Mouse (Mus musculus) macrophage (primary cell): ENCODE results near the gene Plp2. TPM values are rescaled to one million over a fixed set of nuclear protein-coding genes. Genes with fewer than 3 reads are reported as not detected.

Source experiments
- H3K27ac ChIP-seq: fragments of 350-480 bp; formaldehyde crosslinking; 2 replicates; pipeline ENCODE4 v1.9.0; 2021
- H3K36me3 ChIP-seq: fragments of 350-480 bp; formaldehyde crosslinking; 2 replicates; pipeline ENCODE4 v1.9.0; 2021; ENCODE audit errors: inconsistent target
- H3K4me3 ChIP-seq: fragments of 350-480 bp; formaldehyde crosslinking; 2 replicates; pipeline ENCODE4 v1.9.0; 2021; ENCODE audit errors: inconsistent target
- H3K79me2 ChIP-seq: fragments of 350-480 bp; formaldehyde crosslinking; 2 replicates; pipeline ENCODE4 v1.9.0; 2021; ENCODE audit errors: inconsistent target
- WGBS: methylation state at CpG from one replicate; pipeline ENCODE4 v1.1.7; 2026; ENCODE audit warnings: inconsistent platforms; ENCODE audit not compliant: missing documents; 5-methylcytosine and 5-hydroxymethylcytosine counted together
- polyA plus RNA-seq: library from polyadenylated mRNA; stranded (reverse); fragments of 250-400 nt; gene quantifications from 3 replicates; pipeline ENCODE4 v1.2.4, GENCODE M21; 2018; ENCODE audit warnings: inconsistent platforms

The Plp2 gene
- polyA plus RNA-seq, 1 experiment from 2014 or later, result 133 TPM

DNA sequence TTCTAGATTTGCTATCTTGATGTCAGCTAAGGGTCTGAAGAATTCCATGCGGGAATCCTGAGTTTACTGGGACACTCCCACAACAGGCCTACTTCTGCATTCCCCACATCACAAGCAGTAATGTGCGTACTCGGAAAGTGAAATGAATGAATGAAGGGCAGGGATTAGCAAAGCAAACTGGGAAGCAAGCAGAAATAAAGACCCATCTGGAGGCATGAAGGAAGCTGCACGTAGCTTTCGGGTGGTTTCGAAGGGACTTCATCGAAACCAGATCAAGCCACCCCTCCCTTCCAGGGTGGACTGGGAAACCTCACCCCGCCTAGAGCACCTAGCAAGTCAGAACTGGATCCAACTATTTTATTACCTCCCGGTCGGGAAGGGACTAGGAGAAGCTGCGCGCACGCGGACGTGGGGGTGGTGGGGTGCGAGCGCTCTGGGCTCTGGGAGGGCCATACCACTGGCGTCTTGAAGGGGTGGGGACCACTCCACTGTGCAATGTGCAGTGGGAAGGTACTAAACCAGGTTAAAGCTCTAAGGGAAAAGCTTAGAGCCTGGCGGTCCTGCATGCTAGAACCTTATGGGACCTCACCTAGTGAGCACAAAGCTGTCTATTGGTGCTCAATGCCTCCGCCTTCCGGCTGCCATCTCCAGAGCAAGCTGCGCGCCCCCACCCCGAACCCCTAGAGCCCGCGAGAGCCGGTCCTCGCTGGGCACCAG is 3.3 kb upstream of the Plp2 start:
- Histone ChIP-seq H3K27ac (peak overlapping the region; percentile 76), H3K36me3 (no peaks in the 10 kb centered on the region), H3K4me3 (peak overlapping the region; percentile 10; the same call in 1 of the 2 replicates), H3K79me2 (peaks cover 14% of the 10 kb centered on the region)
- WGBS, result 36% methylated on average over 23 of the region's 28 CpGs

- H3K4me3 ChIP-seq, result peak overlapping the region; percentile 10; the same call in 1 of the 2 replicates
- WGBS, result 15% methylated on average over 10 of the region's 12 CpGs
- peaks cover 14% of the 10 kb centered on the region for H3K79me2 ChIP-seq
- no peaks in the 10 kb centered on the region for H3K36me3 ChIP-seq
- peak overlapping the region; percentile 76 for H3K27ac ChIP-seq
Observed at GRCm38 (mm10) chrX:7673578-7674281, 2.5 kb upstream of the Plp2 start.

DNA sequence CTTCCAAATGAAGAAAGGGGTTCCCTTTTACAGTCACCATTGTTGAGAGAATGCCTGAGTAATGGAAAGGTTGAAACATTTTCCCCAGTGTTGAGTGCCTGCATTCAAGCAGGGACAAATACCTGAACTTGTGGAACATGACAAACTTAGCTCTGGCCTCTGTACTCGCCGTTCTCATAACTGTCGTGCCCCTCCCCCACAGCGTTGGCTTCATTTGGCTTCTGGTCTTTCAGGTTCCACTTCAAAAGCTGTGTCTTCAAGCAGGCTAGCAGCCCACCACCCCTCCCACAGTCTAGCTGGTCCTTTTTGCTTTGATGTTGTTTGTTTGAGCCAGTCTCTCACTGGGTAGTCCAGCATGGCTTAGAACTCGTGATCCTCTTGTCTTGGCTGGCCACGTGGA is 1.5 kb upstream of the Plp2 start:
- H3K27ac ChIP-seq, result peak overlapping the region; percentile 76
- H3K79me2 ChIP-seq, result peaks cover 14% of the 10 kb centered on the region
- H3K4me3 ChIP-seq, result no peak overlapping the region
- H3K36me3 ChIP-seq, result no peaks in the 10 kb centered on the region
- WGBS, result 57% methylated on average over 6 of the region's 6 CpGs

- H3K4me3 ChIP-seq, result peak overlapping the region; percentile 67
- WGBS, result 32% methylated on average over 11 of the region's 19 CpGs
- no peaks in the 10 kb centered on the region for H3K36me3 ChIP-seq
- peak overlapping the region; percentile 82 for H3K27ac ChIP-seq
- H3K79me2 ChIP-seq, result peaks cover 14% of the 10 kb centered on the region
Observed at GRCm38 (mm10) chrX:7670390-7670881, 754 bp downstream of the Plp2 start.

- 86% methylated on average over 21 of the region's 21 CpGs for WGBS
- Histone ChIP-seq H3K36me3 (no peaks in the 10 kb centered on the region), H3K79me2 (peaks cover 13% of the 10 kb centered on the region), H3K27ac (no peak overlapping the region), H3K4me3 (no peak overlapping the region)
Observed at GRCm38 (mm10) chrX:7665739-7666502, 5.3 kb downstream of the Plp2 start.

- Histone ChIP-seq H3K4me3 (no peak overlapping the region), H3K27ac (no peak overlapping the region), H3K36me3 (no peaks in the 10 kb centered on the region), H3K79me2 (peaks cover 1% of the 10 kb centered on the region; the same call in 1 of the 2 replicates)
- WGBS, result 94% methylated on average over 11 of the region's 11 CpGs
Observed at GRCm38 (mm10) chrX:7664791-7665190, 6.4 kb downstream of the Plp2 start.

- Histone ChIP-seq H3K36me3 (no peaks in the 10 kb centered on the region), H3K79me2 (no peaks in the 10 kb centered on the region), H3K4me3 (no peak overlapping the region), H3K27ac (no peak overlapping the region)
- WGBS, result 71% methylated on average over 3 of the region's 3 CpGs
Observed at GRCm38 (mm10) chrX:7662936-7663335, 8.3 kb downstream of the Plp2 start.

GRCm38 (mm10) chrX:7661086-7661485 is 10.1 kb downstream of the Plp2 start:
- H3K79me2 ChIP-seq, result no peaks in the 10 kb centered on the region
- H3K4me3 ChIP-seq, result no peak overlapping the region
- H3K36me3 ChIP-seq, result no peaks in the 10 kb centered on the region
- 93% methylated on average over 2 of the region's 4 CpGs for WGBS
- no peak overlapping the region for H3K27ac ChIP-seq

DNA sequence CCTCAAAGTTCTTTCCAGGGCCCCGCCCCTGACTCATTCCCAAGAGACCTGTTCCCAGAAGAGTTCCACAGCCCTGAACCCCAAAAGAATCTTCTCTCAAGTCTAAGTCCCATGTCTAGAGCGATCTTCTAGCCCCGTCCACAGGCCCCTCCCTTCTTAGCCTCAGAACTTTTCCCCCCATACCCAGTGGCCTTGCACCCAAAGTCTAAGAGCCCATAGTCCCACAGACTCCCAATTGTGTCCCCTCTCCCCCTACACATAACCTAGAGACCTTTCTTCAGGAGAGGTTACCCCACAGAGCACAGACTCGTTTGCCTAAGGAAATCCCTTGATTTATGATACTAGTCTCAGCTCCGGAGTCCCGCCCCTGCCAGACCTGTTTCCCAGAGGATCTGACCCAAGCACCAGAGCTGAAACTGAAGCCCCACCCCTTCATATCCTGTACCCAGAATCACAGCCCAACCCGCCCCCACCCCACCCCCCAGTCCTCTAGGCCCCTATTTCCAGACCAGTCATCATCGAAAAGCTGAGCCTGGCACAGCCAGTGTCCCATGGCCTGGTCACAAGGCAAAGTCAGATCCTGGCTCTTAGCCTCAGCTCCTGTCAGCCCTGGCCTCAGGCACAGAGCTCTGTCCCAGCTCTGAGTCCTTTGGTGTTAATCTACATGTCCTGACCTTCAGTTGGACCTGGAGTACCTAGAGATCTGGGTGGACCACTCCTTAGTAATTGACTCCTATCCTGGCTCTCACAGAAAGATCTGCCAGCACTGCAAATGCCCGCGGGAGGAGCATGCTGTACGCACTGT is 12.2 kb downstream of the Plp2 start:
- Histone ChIP-seq H3K4me3 (no peak overlapping the region), H3K36me3 (no peaks in the 10 kb centered on the region), H3K27ac (no peak overlapping the region), H3K79me2 (no peaks in the 10 kb centered on the region)
- 86% methylated on average over 9 of the region's 11 CpGs for WGBS

DNA sequence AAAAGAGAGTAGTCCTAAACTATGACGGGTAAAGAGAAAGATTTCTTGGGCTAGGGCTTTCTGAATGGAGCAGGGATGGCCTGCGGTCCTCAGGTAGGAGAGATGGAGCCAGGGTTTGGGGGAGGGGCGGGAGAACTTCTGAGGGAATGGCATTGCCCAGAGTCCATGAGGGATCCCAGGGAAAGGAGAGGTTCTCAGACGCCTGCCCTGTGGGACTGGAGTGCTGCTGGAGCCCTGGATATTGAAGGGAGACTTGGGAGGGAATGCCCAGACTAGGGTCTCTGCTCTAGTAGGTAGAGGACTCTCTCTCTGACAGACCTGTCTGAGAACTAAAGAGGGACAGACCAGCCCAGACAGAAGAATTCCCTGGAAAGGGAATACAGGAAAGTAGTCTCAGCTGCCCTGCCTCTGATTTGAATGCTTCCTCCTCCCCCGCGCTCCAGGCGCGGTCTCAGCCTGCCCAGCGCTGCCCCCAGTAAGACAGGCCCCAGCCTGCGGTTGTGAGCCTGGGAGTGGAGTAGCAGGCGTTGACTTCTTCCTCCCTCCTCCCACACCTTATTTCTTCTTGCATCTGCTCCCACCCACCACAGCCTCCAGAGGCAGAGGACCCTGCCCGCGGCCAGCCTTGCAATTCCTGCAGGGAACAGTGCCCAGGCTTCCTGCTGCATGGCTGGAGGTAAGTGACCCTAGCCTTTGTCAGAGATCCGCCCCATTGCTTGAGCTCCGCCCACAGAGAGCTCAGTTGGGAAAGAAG is 13.0 kb downstream of the Plp2 start:
- peak overlapping the region; percentile 43 for H3K4me3 ChIP-seq
- 45% methylated on average over 11 of the region's 15 CpGs for WGBS
- H3K36me3 ChIP-seq, result no peaks in the 10 kb centered on the region
- no peak overlapping the region for H3K27ac ChIP-seq
- no peaks in the 10 kb centered on the region for H3K79me2 ChIP-seq

GRCm38 (mm10) chrX:7657221-7657639 is 14.0 kb downstream of the Plp2 start, which contains the start of gene Prickle3:
Gene Prickle3 (plus strand): TSS chrX:7657260.
- Histone ChIP-seq H3K4me3 (peak within 1 kb of the TSS; percentile 43), H3K27ac (no peak within 1 kb of the TSS), H3K36me3 (no peaks in the 10 kb centered on the region), H3K79me2 (no peaks in the 10 kb centered on the region)
- 16% methylated on average over 26 of the region's 26 CpGs for WGBS

DNA sequence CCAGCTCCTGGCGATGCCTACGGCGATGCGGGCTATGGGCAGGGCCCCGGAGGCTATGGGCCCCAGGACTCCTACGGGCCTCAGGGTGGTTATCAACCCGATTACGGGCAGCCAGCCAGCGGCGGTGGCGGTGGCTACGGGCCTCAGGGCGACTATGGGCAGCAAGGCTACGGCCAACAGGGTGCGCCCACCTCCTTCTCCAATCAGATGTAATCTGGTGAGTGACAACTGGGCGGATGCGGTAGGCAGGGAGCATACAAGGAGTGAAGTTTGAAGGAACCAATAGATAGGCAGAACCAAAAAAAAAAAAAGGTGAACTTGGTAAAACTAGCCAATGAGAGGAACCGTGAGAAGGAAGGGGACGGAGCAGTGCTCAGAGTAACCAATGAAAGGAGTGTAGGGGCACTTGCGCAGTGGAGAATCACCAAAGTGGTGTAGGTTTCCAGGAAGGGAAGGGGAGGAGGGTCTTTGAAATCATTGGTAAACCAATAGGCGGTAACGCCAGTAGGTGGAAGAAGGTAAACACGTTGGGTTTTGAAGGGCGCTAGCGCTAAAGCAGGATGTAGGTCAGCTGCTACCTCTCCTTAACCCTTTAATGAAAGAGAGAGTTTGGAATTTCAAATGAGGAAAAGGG is 22.4 kb downstream of the Plp2 start:
- peak overlapping the region; percentile 41 for H3K27ac ChIP-seq
- no peaks in the 10 kb centered on the region for H3K79me2 ChIP-seq
- H3K4me3 ChIP-seq, result peak overlapping the region; percentile 44
- 15% methylated on average over 24 of the region's 25 CpGs for WGBS
- no peaks in the 10 kb centered on the region for H3K36me3 ChIP-seq

GRCm38 (mm10) chrX:7645349-7645748 is 25.8 kb downstream of the Plp2 start:
- no peaks in the 10 kb centered on the region for H3K79me2 ChIP-seq
- H3K36me3 ChIP-seq, result no peaks in the 10 kb centered on the region
- no peak overlapping the region for H3K27ac ChIP-seq
- no peak overlapping the region for H3K4me3 ChIP-seq
- WGBS, result 17% methylated on average over 5 of the region's 5 CpGs
